ENCODE assay signal across 9 mouse cellular contexts in the genomic region with DNA sequence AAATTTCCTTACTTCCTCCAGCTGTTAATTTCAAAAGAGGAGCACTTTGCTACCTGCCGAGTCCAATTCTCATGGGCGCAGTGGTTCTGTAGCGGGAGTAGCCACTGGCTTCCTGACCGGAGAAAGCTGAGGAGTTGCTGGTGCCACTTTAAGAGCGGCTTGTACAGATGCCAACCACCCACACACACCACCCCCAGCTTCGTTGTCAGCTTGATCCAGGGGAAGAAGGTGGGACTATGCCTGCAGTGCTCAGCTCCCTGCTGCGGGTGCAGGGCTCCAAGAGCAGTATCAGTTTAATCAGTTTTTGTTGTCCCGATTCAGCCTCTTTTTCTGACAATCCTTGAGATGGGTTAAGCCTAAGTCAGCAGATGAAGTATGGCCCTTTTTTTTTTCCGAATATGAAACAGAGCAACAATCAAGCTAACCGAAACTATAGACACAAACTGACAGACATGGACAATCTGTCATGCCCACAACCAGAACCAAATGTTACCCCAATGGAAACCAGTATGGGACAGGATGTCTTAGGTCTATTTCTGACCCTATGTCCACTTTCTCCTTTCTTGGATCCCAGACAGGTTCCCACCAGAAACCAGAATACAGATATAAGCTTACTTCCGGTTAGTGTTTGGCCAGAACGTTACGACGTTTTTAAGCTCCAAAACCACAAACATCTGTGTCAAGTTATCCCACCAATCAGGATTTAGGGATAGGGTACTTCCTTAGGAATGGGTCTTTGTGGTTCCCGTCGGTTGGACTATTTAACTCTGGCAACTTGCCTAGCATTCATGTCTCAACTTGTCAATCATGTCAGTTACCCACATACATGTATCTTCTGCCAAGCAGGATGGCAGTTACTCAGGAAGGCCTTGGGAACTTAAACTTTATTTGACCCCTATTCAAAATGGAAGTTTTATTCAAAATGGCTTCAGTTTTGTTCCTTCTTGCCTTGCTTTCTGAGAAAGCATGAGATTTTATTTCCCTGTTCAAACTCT. TPM values are rescaled to one million over a fixed set of nuclear protein-coding genes. Genes with fewer than 3 reads are reported as not detected.
DNase-seq lines count a peak whose midpoint lies in the region; ATAC-seq lines count a peak whose summit lies in the region.
"Had no signal": no experiment of that assay in that cellular context is flagged by ENCODE, and none has a peak within 500 bp of the region (broad histone marks: within the 10 kb centered on the region; RNA-seq: fewer than 3 reads in every experiment).

No protein-coding gene starts in this region.

- no peak overlapping the region for H3K4me3 ChIP-seq in kidney, embryonic 14.5 days (ENCODE audit: low read length)
- no peak overlapping the region for H3K4me3 ChIP-seq in midbrain, embryonic 10.5 days
- no peak overlapping the region for H3K4me3 ChIP-seq in hindbrain, embryonic 11.5 days (ENCODE audit: low read depth, low read length)
- H3K4me3 ChIP-seq: layer of hippocampus, adult 2 months had no signal

- no peak for DNase-seq in kidney, adult 18-20 months
- peak; percentile 31 for DNase-seq in adipocyte (ENCODE audit: low spot score)
- peak; percentile 28 for DNase-seq in left cerebral cortex, adult 11 months (ENCODE audit: low spot score)
- DNase-seq in skeletal muscle tissue, adult 2 months (ENCODE audit: low read depth, low spot score): peak; percentile 36
- no peak for DNase-seq in midbrain, embryonic 10.5 days (ENCODE audit: low spot score)
- DNase-seq in hindbrain, embryonic 11.5 days (ENCODE audit: low spot score): no peak
- DNase-seq in retina, embryonic 14.5 days (ENCODE audit: low spot score): no peak

- no peaks in the 10 kb centered on the region for H3K4me1 ChIP-seq in kidney, embryonic 14.5 days (ENCODE audit: control insufficient read depth, insufficient read depth, low read length)
- peaks cover 4% of the 10 kb centered on the region for H3K4me1 ChIP-seq in midbrain, embryonic 10.5 days
- no peaks in the 10 kb centered on the region for H3K4me1 ChIP-seq in hindbrain, embryonic 11.5 days (replicated peaks; ENCODE audit: control insufficient read depth, insufficient read depth, low read length)

- H3K4me2 ChIP-seq in kidney, embryonic 14.5 days (replicated peaks; ENCODE audit: low read depth, low read length): no peak overlapping the region
- no peak overlapping the region for H3K4me2 ChIP-seq in hindbrain, embryonic 11.5 days (replicated peaks; ENCODE audit: low read depth, low read length)

- peak; percentile 16; the same call in 1 of the 2 replicates for ATAC-seq in kidney, embryonic 14.5 days (ENCODE audit: low FRiP score, low TSS enrichment)
- ATAC-seq in hindbrain, embryonic 11.5 days (ENCODE audit: low FRiP score): no peak

- H3K27ac ChIP-seq in kidney, embryonic 14.5 days (ENCODE audit: low read depth, low read length): no peak overlapping the region
- H3K27ac ChIP-seq in midbrain, embryonic 10.5 days (replicated peaks): no peak overlapping the region
- H3K27ac ChIP-seq in hindbrain, embryonic 11.5 days (ENCODE audit: low read depth, low read length): no peak overlapping the region
- H3K27ac ChIP-seq: layer of hippocampus, adult 2 months had no signal

- WGBS in kidney, embryonic 14.5 days: 80% methylated on average over 16 of the region's 16 CpGs
- 86% methylated on average over 16 of the region's 16 CpGs for WGBS in midbrain, embryonic 10.5 days
- 87% methylated on average over 16 of the region's 16 CpGs for WGBS in hindbrain, embryonic 11.5 days

- H3K36me3 ChIP-seq in kidney, embryonic 14.5 days (ENCODE audit: control insufficient read depth, insufficient read depth, low read length): no peaks in the 10 kb centered on the region
- H3K36me3 ChIP-seq in midbrain, embryonic 10.5 days: no peaks in the 10 kb centered on the region
- H3K36me3 ChIP-seq in hindbrain, embryonic 11.5 days (ENCODE audit: control insufficient read depth, insufficient read depth, low read length): no peaks in the 10 kb centered on the region

- H3K27me3 ChIP-seq in kidney, embryonic 14.5 days (ENCODE audit: control insufficient read depth, insufficient read depth, low read length): no peaks in the 10 kb centered on the region
- H3K27me3 ChIP-seq in midbrain, embryonic 10.5 days (ENCODE audit: low read depth, poor library complexity, severe bottlenecking): no peaks in the 10 kb centered on the region
- H3K27me3 ChIP-seq in hindbrain, embryonic 11.5 days (ENCODE audit: control insufficient read depth, insufficient read depth, low read length): no peaks in the 10 kb centered on the region

- no peak overlapping the region for H3K9ac ChIP-seq in kidney, embryonic 14.5 days (ENCODE audit: low read depth, low read length)
- no peak overlapping the region for H3K9ac ChIP-seq in hindbrain, embryonic 11.5 days (ENCODE audit: low read depth, low read length)

- no peaks in the 10 kb centered on the region for H3K9me3 ChIP-seq in kidney, embryonic 14.5 days (ENCODE audit: control insufficient read depth, low read length)
- no peaks in the 10 kb centered on the region for H3K9me3 ChIP-seq in midbrain, embryonic 10.5 days (replicated peaks)
- no peaks in the 10 kb centered on the region for H3K9me3 ChIP-seq in hindbrain, embryonic 11.5 days (ENCODE audit: control insufficient read depth, low read length)

RNA-seq across cellular contexts. Expression of gene Cd163, which starts 17.3 kb away (rescaled TPM):
- polyA plus RNA-seq in kidney, embryonic 14.5 days (2014; fragmentation: Nextera tagmentation; extraction: Ambion mirVana): 0.10 and 0.15 TPM in 2 replicates
- not detected in 2 replicates for polyA plus RNA-seq in midbrain, embryonic 10.5 days (2016; fragmentation: Nextera tagmentation; extraction: Ambion mirVana)
- 0.06 TPM in 1 of 2 replicates, not detected in the other for polyA plus RNA-seq in hindbrain, embryonic 11.5 days (2014; fragmentation: Nextera tagmentation; extraction: Ambion mirVana)

Comparison
In these comparisons a context has a peak if more than half of its experiments do, and no peak if none do; other contexts are left out.
1. DNase-seq: peak in adipocyte (single experiment), left cerebral cortex, adult 11 months (single experiment) and skeletal muscle tissue, adult 2 months (single experiment); none in kidney, adult 18-20 months (single experiment), midbrain, embryonic 10.5 days (single experiment), hindbrain, embryonic 11.5 days (single experiment) and retina, embryonic 14.5 days (single experiment).